Mouse (Mus musculus) bone marrow macrophage, adult 2 months (primary cell): Measurements from ENCODE around the gene Haao.

Source experiments
- CTCF ChIP-seq: IDR thresholded peaks from 2 replicates; pipeline ENCODE4 v1.5.1; 2012; ENCODE audit warnings: low read depth, mild to moderate bottlenecking, low read length, moderate library complexity
- POLR2A ChIP-seq: IDR thresholded peaks from 2 replicates; pipeline ENCODE4 v1.6.1; 2012; ENCODE audit warnings: mild to moderate bottlenecking, low read depth, low read length, borderline replicate concordance

DNA sequence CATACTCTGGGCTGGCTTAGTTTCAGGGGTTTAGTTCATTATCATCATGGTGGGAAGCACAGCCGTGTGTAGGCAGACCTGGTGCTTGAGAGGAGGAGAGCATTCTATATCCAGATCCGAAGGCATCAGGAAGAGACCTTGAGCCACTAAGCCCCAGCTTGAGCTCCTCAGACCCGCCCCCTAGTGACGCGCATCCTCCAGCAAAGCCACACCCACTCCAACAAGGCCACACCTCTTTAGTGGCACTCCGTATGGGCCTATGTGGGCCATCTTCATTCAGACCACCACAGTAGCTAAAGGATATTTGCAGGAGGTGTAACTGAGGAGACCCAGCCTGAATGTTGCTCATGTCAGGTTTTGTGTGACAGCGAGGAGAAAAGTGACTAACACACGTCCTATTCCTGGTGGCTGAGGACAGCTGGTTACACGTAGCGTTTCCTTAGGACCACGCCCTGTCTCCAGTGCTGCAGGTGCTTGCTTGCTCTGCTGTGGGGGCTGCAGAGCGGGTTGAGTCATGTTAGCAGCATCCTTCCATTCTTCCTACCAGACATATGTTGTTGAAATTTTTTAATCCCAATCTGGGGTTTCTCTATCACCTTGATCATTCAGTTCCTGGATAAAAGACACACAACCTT, 6.6 kb upstream of the Haao start:
- TF ChIP-seq CTCF (no peak), POLR2A (no peak)
